Comparison of ENCODE assay signal across 8 mouse cellular contexts in the genomic region with DNA sequence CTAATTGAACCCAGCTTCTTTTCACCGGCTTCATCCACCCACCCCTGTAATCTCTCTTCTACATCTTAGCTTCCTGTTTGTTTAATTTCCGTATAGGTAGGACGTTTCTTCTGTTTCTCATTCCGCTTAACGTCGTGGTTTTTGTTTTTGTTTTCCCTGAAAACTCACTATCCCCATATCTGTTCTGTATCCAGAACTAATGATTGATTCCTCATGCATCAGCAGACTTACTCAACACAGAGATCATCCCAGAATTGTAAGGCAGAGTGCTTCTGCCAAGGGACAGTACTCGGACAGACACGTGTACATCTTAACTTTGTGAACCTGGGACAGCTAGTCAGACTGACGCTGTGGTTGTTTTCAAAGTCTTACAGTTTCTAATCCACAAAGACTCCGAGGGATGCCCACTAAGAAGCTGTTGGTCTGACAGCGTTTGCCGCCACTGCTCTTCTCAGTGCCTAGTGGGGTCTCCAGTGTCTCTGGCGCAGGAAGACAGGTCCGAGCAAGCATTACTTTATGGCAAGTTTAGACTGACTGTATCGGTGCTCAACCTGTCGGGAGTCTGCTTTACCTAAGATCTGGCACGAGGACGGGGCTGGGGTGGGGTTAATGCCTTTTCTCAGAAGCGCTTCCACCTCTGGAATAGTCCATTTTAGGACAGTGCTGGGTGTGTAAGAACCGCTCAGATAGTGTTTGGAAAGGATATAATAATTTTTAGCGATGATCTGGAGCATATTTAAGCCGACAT. TPM values are rescaled to one million over a fixed set of nuclear protein-coding genes. Genes with fewer than 3 reads are reported as not detected.
DNase-seq lines count a peak whose midpoint lies in the region; ATAC-seq lines count a peak whose summit lies in the region.

No protein-coding gene starts in this region.

- peaks cover 3% of the 10 kb centered on the region; the same call in 1 of the 2 replicates for H3K27me3 ChIP-seq in lung, embryonic 15.5 days
- peaks cover 49% of the 10 kb centered on the region for H3K27me3 ChIP-seq in embryonic facial prominence, embryonic 10.5 days (replicated peaks; ENCODE audit: low read depth, poor library complexity, severe bottlenecking)
- peaks cover 34% of the 10 kb centered on the region for H3K27me3 ChIP-seq in hindbrain, embryonic 15.5 days

- intact Hi-C loops in left cerebral cortex, postnatal 10 days (cut with DNase I): no loop called here

- 2% methylated on average over 22 of the region's 22 CpGs for WGBS in lung, embryonic 15.5 days
- WGBS in embryonic facial prominence, embryonic 10.5 days: 4% methylated on average over 22 of the region's 22 CpGs
- 9% methylated on average over 22 of the region's 22 CpGs for WGBS in hindbrain, embryonic 15.5 days

- 0 out of 2 replicates have a peak, but pooled peaks have one; percentile 11 for ATAC-seq in lung, embryonic 15.5 days (ENCODE audit: borderline replicate concordance, extremely low read depth, low FRiP score, low TSS enrichment)
- no peak for ATAC-seq in hindbrain, embryonic 15.5 days (ENCODE audit: low FRiP score, low read depth)
- ATAC-seq in megakaryocyte, adult 5-6 weeks (ENCODE audit: poor library complexity, severe bottlenecking): peak; percentile 36; the same call in 1 of the 2 replicates

- peaks cover 17% of the 10 kb centered on the region for H3K4me1 ChIP-seq in lung, embryonic 15.5 days
- peaks cover 26% of the 10 kb centered on the region for H3K4me1 ChIP-seq in embryonic facial prominence, embryonic 10.5 days
- H3K4me1 ChIP-seq in hindbrain, embryonic 15.5 days (replicated peaks): peaks cover 12% of the 10 kb centered on the region

- no peaks in the 10 kb centered on the region for H3K36me3 ChIP-seq in lung, embryonic 15.5 days
- H3K36me3 ChIP-seq in embryonic facial prominence, embryonic 10.5 days (replicated peaks): no peaks in the 10 kb centered on the region
- H3K36me3 ChIP-seq in hindbrain, embryonic 15.5 days: no peaks in the 10 kb centered on the region

- peak overlapping the region; percentile 29; the same call in 1 of the 2 replicates for H3K27ac ChIP-seq in lung, embryonic 15.5 days
- H3K27ac ChIP-seq in embryonic facial prominence, embryonic 10.5 days (replicated peaks): no peak overlapping the region
- no peak overlapping the region for H3K27ac ChIP-seq in hindbrain, embryonic 15.5 days (replicated peaks)

- no peak for DNase-seq in lung, adult 18-20 months
- DNase-seq in embryonic facial prominence, embryonic 10.5 days (ENCODE audit: low spot score): peak; percentile 50
- peak; percentile 29 for DNase-seq in thymus, postnatal 14 days
- DNase-seq in left cerebral cortex, postnatal 10 days (ENCODE audit: extremely low spot score in 1 of 2, low spot score in 2 of 2): no peak
- no peak for DNase-seq in urinary bladder, postnatal 4 days (ENCODE audit: low spot score in 2 of 2)

- peak overlapping the region; percentile 46 for H3K9ac ChIP-seq in lung, embryonic 15.5 days
- H3K9ac ChIP-seq in hindbrain, embryonic 15.5 days: peak overlapping the region; percentile 22; the same call in 1 of the 2 replicates

- no peaks in the 10 kb centered on the region for H3K9me3 ChIP-seq in lung, embryonic 15.5 days
- no peaks in the 10 kb centered on the region for H3K9me3 ChIP-seq in embryonic facial prominence, embryonic 10.5 days
- no peaks in the 10 kb centered on the region for H3K9me3 ChIP-seq in hindbrain, embryonic 15.5 days

- peak overlapping the region; percentile 92 for H3K4me2 ChIP-seq in lung, embryonic 15.5 days
- peak overlapping the region; percentile 93 for H3K4me2 ChIP-seq in hindbrain, embryonic 15.5 days

- peak overlapping the region; percentile 50 for H3K4me3 ChIP-seq in lung, embryonic 15.5 days
- H3K4me3 ChIP-seq in embryonic facial prominence, embryonic 10.5 days: peak overlapping the region; percentile 52
- H3K4me3 ChIP-seq in hindbrain, embryonic 15.5 days: peak overlapping the region; percentile 42

RNA-seq across cellular contexts. Expression of a gene that starts 0.7 kb away (rescaled TPM):
- 11.1 and 13.0 TPM in 2 replicates for polyA plus RNA-seq in lung, embryonic 15.5 days (2015; fragmentation: Nextera tagmentation; extraction: Ambion mirVana)
- 1.8 and 2.1 TPM in 2 replicates for polyA plus RNA-seq in embryonic facial prominence, embryonic 10.5 days (2016; fragmentation: Nextera tagmentation; extraction: Ambion mirVana)
- 0.75 and 0.83 TPM in 2 replicates for polyA plus RNA-seq in hindbrain, embryonic 15.5 days (2015; fragmentation: Nextera tagmentation; extraction: Ambion mirVana)
- 4.0 and 6.2 TPM in 2 replicates for total RNA-seq in megakaryocyte, adult 5-6 weeks (2015)
- total RNA-seq in megakaryocyte, adult 5-6 weeks (2017): 4.2 and 5.3 TPM in 2 replicates
- total RNA-seq in left cerebral cortex, postnatal 10 days (2021): 1 to 10 TPM in 1 of 2 experiments, under 1 TPM in 1; 0.91 to 1.8 TPM

Comparison
In these comparisons a context has a peak if more than half of its experiments do, and no peak if none do; other contexts are left out.
1. DNase-seq: peak in embryonic facial prominence, embryonic 10.5 days (single experiment) and thymus, postnatal 14 days (single experiment); none in lung, adult 18-20 months (0 of 2), left cerebral cortex, postnatal 10 days (0 of 2) and urinary bladder, postnatal 4 days (0 of 2).
2. Peak in every context shown above with its lines, with median percentiles within 50 percentile points of each other: H3K4me3 ChIP-seq.